Mouse (Mus musculus): ENCODE measurements at regions not wholly inside any gene's neighbourhood (a gene's known extent, or its start where the extent isn't known, plus 50 kb on each side); places are given as distances from the start of the nearest gene placed in this dataset.

DNA sequence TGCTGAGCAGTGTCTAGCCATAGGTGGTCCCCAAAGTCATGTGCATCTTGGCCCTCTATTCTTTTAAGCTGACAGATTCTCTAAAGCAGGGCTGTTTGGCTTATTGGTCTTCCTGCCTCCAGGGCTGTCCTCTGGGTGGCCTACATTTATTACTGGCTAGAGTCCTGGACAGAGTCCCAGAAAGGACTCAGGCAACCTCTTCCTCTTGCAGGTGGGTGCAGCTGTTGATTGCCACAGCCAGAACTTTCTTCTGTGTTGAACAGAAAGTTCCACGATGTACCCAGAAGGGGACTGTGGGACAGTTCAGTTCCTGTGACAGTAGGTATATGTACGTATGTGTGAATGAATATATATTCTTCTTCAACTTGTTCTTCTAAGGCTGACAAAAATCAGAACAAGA is 202.0 kb downstream of the Vgll3 start:
- no peak overlapping the region for H3K27ac ChIP-seq
- no peaks in the 10 kb centered on the region for H3K36me3 ChIP-seq (replicated peaks)
- no peak for ATAC-seq (replicated peaks)
- no peak overlapping the region for H3K4me3 ChIP-seq
- WGBS, result 87% methylated on average over 2 of the region's 2 CpGs
- no peaks in the 10 kb centered on the region for H3K27me3 ChIP-seq (replicated peaks)
- no peak overlapping the region for H3K9ac ChIP-seq
- 0 out of 2 replicates have a peak, but pooled peaks cover 3% of the 10 kb centered on the region for H3K4me1 ChIP-seq
- no peak overlapping the region for H3K4me2 ChIP-seq
- no peaks in the 10 kb centered on the region for H3K9me3 ChIP-seq

DNA sequence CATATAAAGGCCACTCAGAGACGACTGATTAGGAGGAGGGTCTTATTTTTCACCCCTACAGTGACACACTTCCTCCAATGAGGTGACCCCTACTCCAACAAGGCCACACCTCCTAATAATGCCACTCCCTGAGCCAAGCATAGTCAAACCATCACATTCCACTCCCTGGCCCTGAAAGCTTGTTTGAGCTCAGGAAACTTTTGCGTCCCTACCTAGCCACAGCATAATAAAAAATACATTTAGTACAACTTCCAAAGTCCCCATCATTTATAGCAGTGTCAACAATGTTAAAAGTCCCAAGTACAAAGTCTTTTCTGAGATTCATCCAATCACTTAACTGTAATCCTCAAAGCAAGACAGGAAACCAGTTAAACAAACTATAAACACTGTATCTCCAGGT is 208.3 kb downstream of the Vgll3 start:
- WGBS, result 66% methylated on average over 2 of the region's 2 CpGs
- H3K27ac ChIP-seq, result no peak overlapping the region
- no peak overlapping the region for H3K4me2 ChIP-seq
- H3K9ac ChIP-seq, result no peak overlapping the region
- no peaks in the 10 kb centered on the region for H3K4me1 ChIP-seq
- no peak for ATAC-seq (replicated peaks)
- no peaks in the 10 kb centered on the region for H3K36me3 ChIP-seq (replicated peaks)
- no peaks in the 10 kb centered on the region for H3K27me3 ChIP-seq (replicated peaks)
- H3K9me3 ChIP-seq, result no peaks in the 10 kb centered on the region
- no peak overlapping the region for H3K4me3 ChIP-seq
